Mouse (Mus musculus) cortical plate, adult 2 months (tissue): ENCODE data around the gene 4933425L06Rik.

Experiments used
- CTCF ChIP-seq: fragments of 200-500 bp; IDR thresholded peaks from 2 replicates; pipeline ENCODE4 v1.5.1; 2011; ENCODE audit warnings: mild to moderate bottlenecking, control low read depth, low read length; ENCODE audit not compliant: insufficient read depth; ENCODE audit errors: extremely low read depth
- POLR2A ChIP-seq: fragments of 200-500 bp; IDR thresholded peaks from 2 replicates; pipeline ENCODE4 v1.6.1; 2011; ENCODE audit warnings: mild to moderate bottlenecking, low read length, control low read depth; ENCODE audit not compliant: insufficient read depth; ENCODE audit errors: extremely low read depth

GRCm38 (mm10) chr13:105153955-105154354 is 72.0 kb downstream of the 4933425L06Rik start:
- no peak for TF ChIP-seq POLR2A
- TF ChIP-seq CTCF = peak; percentile 41; the same call in 1 of the 2 replicates
